Mouse (Mus musculus) kidney, embryonic 15.5 days (tissue): ENCODE results near the gene Jam2. TPM values are rescaled to one million over a fixed set of nuclear protein-coding genes. Genes with fewer than 3 reads are reported as not detected.

ENCODE experiments used
- ATAC-seq: fragments of 200-750 bp; cut with Nextera tagmentation; replicated peaks from 2 replicates; pipeline ENCODE4 v1.8.0; 2017; ENCODE audit warnings: moderate TSS enrichment; ENCODE audit not compliant: low FRiP score
- H3K27ac ChIP-seq: fragments of 300-500 bp; sonication (generic); 2 replicates; pipeline ENCODE4 v1.5.1; 2015; ENCODE audit warnings: mild to moderate bottlenecking, inconsistent platforms
- H3K27me3 ChIP-seq: fragments of 300-500 bp; sonication (generic); 2 replicates; pipeline ENCODE4 v1.6.1; 2015; ENCODE audit warnings: inconsistent platforms
- H3K36me3 ChIP-seq: fragments of 300-500 bp; sonication (generic); 2 replicates; pipeline ENCODE4 v1.6.1; 2015; ENCODE audit warnings: inconsistent platforms
- H3K4me1 ChIP-seq: fragments of 300-500 bp; sonication (generic); 2 replicates; pipeline ENCODE4 v1.6.1; 2015; ENCODE audit warnings: inconsistent platforms
- H3K4me2 ChIP-seq: fragments of 300-500 bp; sonication (generic); 2 replicates; pipeline ENCODE4 v1.6.1; 2015; ENCODE audit warnings: moderate library complexity, mild to moderate bottlenecking, inconsistent platforms
- H3K4me3 ChIP-seq: fragments of 300-500 bp; sonication (generic); replicated peaks from 2 replicates; pipeline ENCODE4 v1.5.1; 2015; ENCODE audit warnings: mild to moderate bottlenecking, inconsistent platforms
- H3K9ac ChIP-seq: fragments of 300-500 bp; sonication (generic); 2 replicates; pipeline ENCODE4 v1.6.1; 2015; ENCODE audit warnings: mild to moderate bottlenecking, inconsistent platforms
- H3K9me3 ChIP-seq: fragments of 300-500 bp; sonication (generic); replicated peaks from 2 replicates; pipeline ENCODE4 v1.6.1; 2016; ENCODE audit warnings: inconsistent platforms
- WGBS: fragments of 180-500 bp; shearing (Covaris S2); methylation state at CpG from one replicate; pipeline ENCODE4 v1.1.7; 2015; ENCODE audit warnings: mixed read lengths; 5-methylcytosine and 5-hydroxymethylcytosine counted together
- polyA plus RNA-seq: library from polyadenylated mRNA; unstranded; fragments of >200 nt; fragmentation: Nextera tagmentation; extraction: Ambion mirVana; gene quantifications from 2 replicates; pipeline ENCODE4 v1.2.1, GENCODE M21; 2015

Gene Jam2
- polyA plus RNA-seq, 1 experiment from 2014 or later = 4.0 TPM

- whole genome bisulfite sequencing = 28% methylated on average over 8 of the region's 8 CpGs
- ATAC-seq = no peak
- H3K4me3 ChIP-seq = peak overlapping the region; percentile 60; the same call in 1 of the 2 replicates
- H3K9ac ChIP-seq = no peak overlapping the region
- peaks cover 36% of the 10 kb centered on the region for H3K27me3 ChIP-seq
- H3K36me3 ChIP-seq = no peaks in the 10 kb centered on the region
- peak overlapping the region; percentile 100 for H3K4me2 ChIP-seq
- H3K27ac ChIP-seq = no peak overlapping the region
- H3K4me1 ChIP-seq = peaks cover 21% of the 10 kb centered on the region
- no peaks in the 10 kb centered on the region for H3K9me3 ChIP-seq
Measured at GRCm38 (mm10) chr16:84772496-84773267, 1.2 kb upstream of the Jam2 start.

GRCm38 (mm10) chr16:84773268-84773861, 558 bp upstream of the Jam2 start:
- peak overlapping the region; percentile 60 for H3K4me3 ChIP-seq
- WGBS = 2% methylated on average over 15 of the region's 15 CpGs
- H3K9ac ChIP-seq = peak overlapping the region; percentile 50
- H3K27me3 ChIP-seq = peaks cover 36% of the 10 kb centered on the region
- no peak overlapping the region for H3K27ac ChIP-seq
- no peaks in the 10 kb centered on the region for H3K9me3 ChIP-seq
- no peak for ATAC-seq
- H3K4me2 ChIP-seq = peak overlapping the region; percentile 100
- H3K4me1 ChIP-seq = peaks cover 21% of the 10 kb centered on the region
- H3K36me3 ChIP-seq = no peaks in the 10 kb centered on the region

- H3K9ac ChIP-seq = peak overlapping the region; percentile 50
- H3K36me3 ChIP-seq = no peaks in the 10 kb centered on the region
- H3K9me3 ChIP-seq = no peaks in the 10 kb centered on the region
- under 1% methylated on average over 23 of the region's 23 CpGs for WGBS
- no peak overlapping the region for H3K27ac ChIP-seq
- H3K27me3 ChIP-seq = peaks cover 36% of the 10 kb centered on the region
- H3K4me3 ChIP-seq = peak overlapping the region; percentile 60
- ATAC-seq = peak; percentile 24; the same call in 1 of the 2 replicates
- peaks cover 21% of the 10 kb centered on the region for H3K4me1 ChIP-seq
- peak overlapping the region; percentile 100 for H3K4me2 ChIP-seq
Measured at GRCm38 (mm10) chr16:84774761-84775231, 873 bp downstream of the Jam2 start.

- peaks cover 21% of the 10 kb centered on the region for H3K4me1 ChIP-seq
- H3K27ac ChIP-seq = no peak overlapping the region
- H3K4me3 ChIP-seq = peak overlapping the region; percentile 60
- no peak for ATAC-seq
- no peaks in the 10 kb centered on the region for H3K9me3 ChIP-seq
- peaks cover 36% of the 10 kb centered on the region for H3K27me3 ChIP-seq
- H3K9ac ChIP-seq = no peak overlapping the region
- 28% methylated on average over 11 of the region's 11 CpGs for WGBS
- no peaks in the 10 kb centered on the region for H3K36me3 ChIP-seq
- peak overlapping the region; percentile 100 for H3K4me2 ChIP-seq
Measured at GRCm38 (mm10) chr16:84775356-84775755, 1.4 kb downstream of the Jam2 start.

GRCm38 (mm10) chr16:84776089-84776784, 2.3 kb downstream of the Jam2 start:
- Histone ChIP-seq H3K36me3 (no peaks in the 10 kb centered on the region), H3K4me3 (no peak overlapping the region), H3K27ac (no peak overlapping the region), H3K4me2 (no peak overlapping the region), H3K9ac (no peak overlapping the region), H3K4me1 (peaks cover 21% of the 10 kb centered on the region), H3K27me3 (peaks cover 34% of the 10 kb centered on the region), H3K9me3 (no peaks in the 10 kb centered on the region)
- WGBS = 48% methylated on average over 7 of the region's 7 CpGs
- ATAC-seq = no peak

- 82% methylated on average over 6 of the region's 6 CpGs for WGBS
- Histone ChIP-seq H3K27me3 (peaks cover 23% of the 10 kb centered on the region), H3K9me3 (no peaks in the 10 kb centered on the region), H3K4me2 (no peak overlapping the region), H3K4me3 (no peak overlapping the region), H3K9ac (no peak overlapping the region), H3K27ac (no peak overlapping the region), H3K4me1 (peaks cover 16% of the 10 kb centered on the region), H3K36me3 (no peaks in the 10 kb centered on the region)
- ATAC-seq = no peak
Measured at GRCm38 (mm10) chr16:84778431-84778830, 4.5 kb downstream of the Jam2 start.

GRCm38 (mm10) chr16:84778861-84779630, 5.1 kb downstream of the Jam2 start:
- H3K4me2 ChIP-seq = no peak overlapping the region
- WGBS = 88% methylated on average over 6 of the region's 6 CpGs
- peaks cover 23% of the 10 kb centered on the region for H3K27me3 ChIP-seq
- H3K4me1 ChIP-seq = peaks cover 12% of the 10 kb centered on the region; the same call in 1 of the 2 replicates
- H3K9ac ChIP-seq = no peak overlapping the region
- no peak overlapping the region for H3K4me3 ChIP-seq
- no peaks in the 10 kb centered on the region for H3K9me3 ChIP-seq
- H3K27ac ChIP-seq = no peak overlapping the region
- no peaks in the 10 kb centered on the region for H3K36me3 ChIP-seq
- ATAC-seq = no peak

- Histone ChIP-seq H3K4me2 (no peak overlapping the region), H3K36me3 (no peaks in the 10 kb centered on the region), H3K9me3 (no peaks in the 10 kb centered on the region), H3K4me3 (no peak overlapping the region), H3K27me3 (peaks cover 19% of the 10 kb centered on the region), H3K27ac (no peak overlapping the region), H3K4me1 (peaks cover 5% of the 10 kb centered on the region; the same call in 1 of the 2 replicates), H3K9ac (no peak overlapping the region)
- no peak for ATAC-seq
- WGBS = 83% methylated on average over 5 of the region's 5 CpGs
Measured at GRCm38 (mm10) chr16:84779718-84780117, 5.8 kb downstream of the Jam2 start.

GRCm38 (mm10) chr16:84783279-84783678, 9.4 kb downstream of the Jam2 start:
- Histone ChIP-seq H3K36me3 (no peaks in the 10 kb centered on the region), H3K27me3 (no peaks in the 10 kb centered on the region), H3K4me1 (no peaks in the 10 kb centered on the region), H3K4me3 (no peak overlapping the region), H3K4me2 (no peak overlapping the region), H3K9ac (no peak overlapping the region), H3K27ac (no peak overlapping the region), H3K9me3 (no peaks in the 10 kb centered on the region)
- 64% methylated on average over 2 of the region's 2 CpGs for WGBS
- no peak for ATAC-seq

GRCm38 (mm10) chr16:84784966-84785365, 11.0 kb downstream of the Jam2 start:
- Histone ChIP-seq H3K4me1 (no peaks in the 10 kb centered on the region), H3K9me3 (no peaks in the 10 kb centered on the region), H3K4me2 (no peak overlapping the region), H3K27me3 (no peaks in the 10 kb centered on the region), H3K9ac (no peak overlapping the region), H3K4me3 (no peak overlapping the region), H3K36me3 (no peaks in the 10 kb centered on the region), H3K27ac (no peak overlapping the region)
- ATAC-seq = no peak
- 18% methylated on average over 7 of the region's 7 CpGs for WGBS

- Histone ChIP-seq H3K4me2 (no peak overlapping the region), H3K27ac (no peak overlapping the region), H3K4me1 (no peaks in the 10 kb centered on the region), H3K4me3 (no peak overlapping the region), H3K27me3 (no peaks in the 10 kb centered on the region), H3K36me3 (no peaks in the 10 kb centered on the region), H3K9me3 (no peaks in the 10 kb centered on the region), H3K9ac (no peak overlapping the region)
- WGBS = 78% methylated on average over 2 of the region's 2 CpGs
- ATAC-seq = no peak
Measured at GRCm38 (mm10) chr16:84790595-84791165, 16.8 kb downstream of the Jam2 start.
